Mouse (Mus musculus): ENCODE measurements around the gene Gpr39. TPM values are rescaled to one million over a fixed set of nuclear protein-coding genes. Genes with fewer than 3 reads are reported as not detected.

Gpr39 gene
- polyA plus RNA-seq, 1 experiment, result not detected

DNA sequence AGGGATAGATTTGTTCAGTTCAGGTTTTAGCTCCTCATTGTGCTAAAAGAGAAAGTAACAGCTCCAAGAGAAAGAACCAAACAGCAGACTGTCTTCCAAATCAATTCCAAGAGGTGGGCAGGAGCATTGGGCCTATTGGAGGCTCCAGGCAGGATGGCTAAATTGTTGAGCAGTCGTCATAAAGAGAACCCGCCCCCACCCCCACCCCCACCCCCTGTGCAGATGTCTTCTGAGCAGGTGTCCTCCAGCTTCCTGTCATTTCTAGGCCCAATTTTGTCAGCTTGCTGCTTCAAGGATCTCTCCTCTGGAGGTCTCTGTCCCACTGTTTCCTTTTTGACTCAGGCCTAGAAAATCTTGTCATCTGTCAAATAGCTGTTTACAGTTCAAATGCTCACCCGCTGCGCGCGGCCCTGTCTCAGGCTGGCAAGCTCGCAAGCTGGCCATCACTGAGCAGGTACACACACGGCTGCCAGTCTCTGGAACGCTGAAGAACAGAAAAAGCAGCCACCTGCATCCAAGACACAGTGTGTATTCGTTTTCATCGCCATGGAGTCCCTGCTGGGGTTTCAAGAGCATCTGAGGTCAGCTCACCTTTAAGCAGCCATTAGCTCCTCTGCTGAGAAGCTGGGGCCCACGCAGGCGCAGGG lies 163.1 kb downstream of the Gpr39 start:
- no peak for TF ChIP-seq GATA1 (IDR thresholded peaks at IDR 0.05; ENCODE audit: low read length)

DNA sequence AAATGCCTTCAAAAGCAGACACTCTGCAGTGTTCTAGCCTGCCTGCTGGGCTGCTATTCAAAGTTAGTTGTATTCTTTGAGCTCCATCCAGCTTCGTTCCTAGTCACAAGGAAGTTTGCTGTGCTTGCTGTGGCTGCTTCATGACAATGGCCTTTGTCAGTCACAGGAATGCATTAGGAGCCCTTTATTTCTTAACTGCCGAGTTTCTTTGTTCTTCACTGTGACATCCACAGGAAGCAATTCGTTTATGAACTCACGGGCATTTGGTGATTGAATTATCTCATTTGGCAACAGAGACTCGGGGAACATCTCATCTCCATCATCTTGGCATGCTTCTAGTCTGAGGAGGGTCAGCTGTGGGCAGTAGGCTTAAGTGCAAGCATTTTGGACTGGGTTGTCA lies 177.9 kb downstream of the Gpr39 start:
- TF ChIP-seq GATA1 (IDR thresholded peaks at IDR 0.05; ENCODE audit: low read length), result no peak

DNA sequence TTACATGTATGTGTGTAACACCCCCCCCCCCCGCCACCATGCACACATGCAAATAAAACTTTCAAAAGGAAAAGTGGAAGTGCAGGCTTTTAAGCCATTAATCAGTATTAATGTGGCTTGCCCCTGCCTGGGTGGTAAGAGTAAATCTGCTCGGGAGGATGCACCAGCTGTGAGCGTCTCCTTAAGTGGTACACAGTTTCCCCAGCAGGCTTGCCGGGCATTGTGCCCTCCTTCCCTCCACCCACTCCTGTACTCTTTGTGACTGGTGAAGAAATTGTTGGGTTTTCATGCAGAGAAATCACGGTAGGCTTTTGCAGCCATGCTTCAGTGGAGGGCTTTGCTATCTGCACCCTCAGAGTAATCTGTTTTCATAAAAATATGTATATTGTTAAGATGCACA lies 181.8 kb downstream of the Gpr39 start:
- no peak for TF ChIP-seq GATA1 (IDR thresholded peaks at IDR 0.05; ENCODE audit: low read length)

DNA sequence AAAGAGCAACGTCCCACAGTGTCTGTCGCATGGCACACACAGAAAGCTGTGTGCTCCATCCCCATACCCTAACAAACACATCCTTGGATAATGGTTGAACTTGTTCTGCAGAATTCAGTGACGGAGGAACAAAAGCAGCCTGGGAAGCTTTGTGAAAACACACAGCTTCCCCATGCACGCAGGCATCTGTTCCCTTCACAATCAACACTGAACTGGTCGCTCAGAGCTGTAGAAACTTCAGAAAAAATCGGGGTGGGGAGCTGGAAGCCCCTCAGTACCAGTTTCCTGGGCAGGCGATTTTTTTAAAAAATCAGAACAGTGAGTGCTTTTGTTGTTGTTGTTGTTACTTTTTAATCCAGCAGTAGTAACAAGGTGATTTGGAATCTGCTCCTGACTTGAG lies 193.3 kb downstream of the Gpr39 start:
- TF ChIP-seq GATA1 (IDR thresholded peaks at IDR 0.05; ENCODE audit: low read length), result no peak

DNA sequence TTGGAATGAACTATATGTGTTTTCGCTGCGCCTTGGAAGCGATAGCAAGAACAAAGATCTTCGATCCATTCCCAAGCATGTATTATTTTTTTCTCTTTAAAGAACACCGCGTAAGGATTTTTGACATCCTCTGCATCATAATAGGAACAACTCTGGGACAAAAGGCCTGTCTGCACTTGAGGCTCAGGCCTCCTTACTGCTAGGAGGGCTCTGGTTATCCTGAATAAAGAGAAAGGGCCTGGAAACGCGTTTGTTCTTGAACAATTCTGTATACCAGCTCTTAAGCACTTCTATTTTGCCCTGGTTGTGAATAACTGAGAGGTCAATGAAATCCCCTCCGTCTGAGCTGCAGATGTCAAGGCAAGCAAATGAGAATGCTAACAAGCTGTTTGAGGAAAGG lies 216.4 kb downstream of the Gpr39 start:
- no peak for TF ChIP-seq GATA1 (IDR thresholded peaks at IDR 0.05; ENCODE audit: low read length)

DNA sequence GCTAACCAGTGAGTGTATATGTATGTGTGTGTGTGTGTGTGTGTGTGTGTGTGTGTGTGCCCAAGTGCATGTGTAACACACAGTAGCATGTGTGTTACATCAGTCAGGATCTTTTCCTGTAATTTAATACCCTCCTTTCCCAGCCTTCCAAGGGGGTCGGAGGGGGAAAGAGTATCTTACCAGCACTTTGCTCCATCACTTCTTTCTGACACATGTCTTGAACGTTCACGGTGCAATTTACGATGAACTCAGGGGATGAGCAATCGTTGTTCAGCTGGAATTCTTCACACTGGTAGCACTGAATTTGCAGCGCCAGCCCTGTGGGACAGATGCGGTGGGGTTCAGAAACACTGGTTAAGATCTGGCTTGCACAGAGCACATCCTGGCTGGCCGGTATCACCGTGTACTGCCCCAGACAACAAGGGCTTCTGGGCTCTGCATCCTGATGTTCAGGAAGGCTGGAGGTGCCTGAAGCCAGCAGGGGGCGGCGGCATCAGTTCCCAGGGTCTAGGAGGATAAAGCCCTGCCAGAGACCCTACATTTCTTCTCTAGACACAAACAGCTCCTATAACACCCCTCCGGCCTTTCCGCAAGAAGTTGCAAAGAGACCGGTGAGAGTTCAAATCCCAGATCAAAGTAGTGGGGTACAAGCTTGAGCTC lies 233.5 kb downstream of the Gpr39 start:
- TF ChIP-seq GATA1 (IDR thresholded peaks at IDR 0.05; ENCODE audit: low read length), result no peak

DNA sequence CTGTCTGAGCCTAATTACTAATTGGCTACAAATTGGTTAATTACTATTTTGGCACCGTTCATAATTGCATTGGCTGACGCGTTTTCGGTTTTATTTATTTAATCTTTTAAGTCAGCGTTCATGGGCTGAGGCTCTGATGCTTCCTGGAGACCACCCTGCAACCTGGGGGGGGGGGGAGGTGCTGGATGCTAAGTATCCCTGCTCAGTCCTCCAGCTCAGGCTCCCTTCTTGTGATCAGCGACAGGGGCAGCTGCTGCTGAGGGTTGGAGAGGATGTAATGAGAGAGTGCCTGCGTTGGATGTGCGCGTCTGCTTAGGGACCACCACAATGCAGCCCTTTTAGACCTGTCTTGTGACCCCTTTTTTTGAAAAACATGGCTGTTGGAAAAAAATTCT lies 234.1 kb downstream of the Gpr39 start:
- no peak for TF ChIP-seq GATA1 (IDR thresholded peaks at IDR 0.05; ENCODE audit: low read length)

DNA sequence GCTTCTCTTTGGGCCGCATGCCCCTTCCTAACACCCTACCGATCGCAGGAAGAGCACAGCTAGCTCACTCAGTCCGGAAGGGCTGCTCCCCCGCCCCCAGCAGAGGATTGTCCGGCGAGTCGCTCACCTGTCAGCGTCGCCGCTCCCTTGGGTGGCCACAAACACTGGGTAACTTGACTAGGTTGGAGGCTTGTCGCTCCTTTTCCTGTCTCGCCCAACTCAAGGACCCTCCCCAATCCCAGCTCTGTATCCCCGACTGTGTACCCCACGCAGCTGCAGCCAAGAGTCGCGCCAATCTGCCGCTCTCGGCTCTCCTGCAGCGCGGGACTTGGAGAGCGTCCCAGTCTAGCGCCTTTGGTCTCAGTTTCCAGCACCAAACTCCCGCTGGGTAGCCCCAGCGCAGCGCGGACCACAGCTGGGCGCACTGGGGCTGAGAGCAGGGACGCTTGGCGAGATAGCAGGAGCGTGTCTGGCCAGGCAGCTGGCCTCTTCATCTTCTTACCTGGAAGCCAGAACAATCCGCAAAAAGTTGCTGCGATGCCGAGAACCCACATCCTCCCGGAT lies 234.6 kb downstream of the Gpr39 start:
- TF ChIP-seq GATA1 (IDR thresholded peaks at IDR 0.05; ENCODE audit: low read length), result no peak

DNA sequence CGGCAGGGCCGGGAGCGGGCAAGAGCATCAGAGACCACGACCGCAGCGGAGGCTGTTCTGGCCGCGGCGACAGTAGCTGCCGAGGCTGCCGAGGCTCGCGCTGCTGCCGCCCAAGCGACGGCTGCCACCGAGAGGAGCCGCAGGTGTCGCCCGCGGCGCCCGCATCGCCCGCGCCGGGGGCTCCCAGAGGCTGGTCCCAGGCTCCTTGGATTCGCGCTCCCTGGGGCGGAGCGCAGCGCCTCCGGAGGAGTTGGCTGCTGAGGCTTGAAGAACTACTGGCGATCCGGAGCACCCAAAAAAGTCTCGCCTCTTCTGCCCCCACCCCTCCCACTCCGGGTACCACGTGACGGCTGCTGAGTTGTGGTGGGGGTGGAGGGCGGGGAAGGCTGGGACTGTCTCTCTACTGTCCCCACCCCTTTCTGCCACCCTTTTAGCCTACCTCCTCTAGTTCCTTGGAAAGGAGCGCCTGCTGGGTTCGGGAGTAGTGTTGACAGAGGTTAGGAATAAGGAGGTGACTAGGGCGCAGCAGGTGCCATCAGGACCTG lies 235.2 kb downstream of the Gpr39 start:
- TF ChIP-seq GATA1 (IDR thresholded peaks at IDR 0.05; ENCODE audit: low read length), result no peak

DNA sequence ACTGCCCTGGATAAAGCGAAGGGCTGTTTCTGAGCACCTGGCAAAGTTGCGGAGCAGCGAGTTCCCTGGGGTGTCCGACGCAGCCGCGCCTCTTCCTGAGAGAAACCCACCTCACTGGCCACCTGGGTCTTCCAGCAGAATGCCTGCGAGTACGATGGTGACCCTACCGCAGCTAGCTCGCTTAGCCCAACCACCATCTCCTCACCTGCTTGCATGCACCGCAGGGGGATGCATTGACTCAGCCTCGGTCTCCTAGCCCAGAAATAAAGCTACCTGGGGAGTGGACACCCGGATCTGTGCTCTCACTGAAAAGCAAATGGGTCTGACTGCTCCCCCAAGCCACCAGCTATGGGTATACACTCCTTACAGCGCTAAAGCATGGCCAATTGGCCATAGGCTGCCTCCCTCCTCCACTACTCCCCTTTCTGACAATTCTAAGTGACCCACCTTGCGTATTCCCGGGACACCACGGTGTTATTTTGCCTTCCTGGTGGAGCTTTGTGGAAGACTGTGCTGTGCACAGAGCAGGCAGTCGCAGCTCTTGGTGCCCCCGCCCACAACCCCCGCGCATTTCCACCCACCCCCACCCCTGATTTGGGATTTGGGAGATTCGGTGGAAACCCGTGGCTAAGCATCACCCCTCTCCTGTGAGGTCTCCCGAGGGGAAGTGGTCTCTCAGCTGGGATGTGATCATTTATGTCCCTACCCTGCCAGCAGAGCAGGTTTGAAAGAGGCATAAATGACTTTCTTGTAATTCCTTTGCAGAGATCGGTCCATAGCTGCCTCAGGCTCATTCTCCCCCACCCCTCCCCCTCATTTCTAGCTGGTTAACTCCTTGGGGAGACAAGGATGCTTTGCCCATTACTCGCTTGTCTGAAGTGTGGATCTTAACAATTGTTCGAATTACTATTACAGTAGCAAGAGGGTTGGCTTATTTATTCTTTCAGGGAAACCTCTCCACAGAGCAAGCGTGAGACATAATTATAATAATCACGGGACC lies 236.1 kb downstream of the Gpr39 start, which contains the start of gene Lypd1:
Gene Lypd1, minus strand, starts transcription at position 501 of the 1,000 bp plus-strand sequence.
- no peak for TF ChIP-seq GATA1 (IDR thresholded peaks at IDR 0.05; ENCODE audit: low read length)

DNA sequence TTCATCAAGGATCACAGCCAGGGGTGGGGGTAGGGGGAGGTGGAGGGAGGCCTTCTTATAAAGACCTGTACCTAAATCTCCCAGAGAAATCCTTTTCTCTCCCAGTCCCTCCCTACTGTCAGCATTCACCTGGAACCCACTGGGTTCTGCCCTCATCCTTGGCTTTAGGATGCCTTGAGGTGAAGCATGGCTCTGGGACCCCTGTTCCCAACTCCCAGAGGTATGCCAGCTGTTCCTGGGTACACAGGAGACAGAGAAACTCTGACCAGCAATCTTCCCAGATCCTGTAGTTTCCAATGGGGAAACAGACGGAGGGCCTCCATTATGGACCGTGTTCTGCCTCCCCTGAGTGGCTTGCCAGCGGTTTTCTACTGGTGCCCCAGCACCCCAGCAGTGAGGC lies 243.9 kb downstream of the Gpr39 start:
- no peak for TF ChIP-seq GATA1 (IDR thresholded peaks at IDR 0.05; ENCODE audit: low read length)

DNA sequence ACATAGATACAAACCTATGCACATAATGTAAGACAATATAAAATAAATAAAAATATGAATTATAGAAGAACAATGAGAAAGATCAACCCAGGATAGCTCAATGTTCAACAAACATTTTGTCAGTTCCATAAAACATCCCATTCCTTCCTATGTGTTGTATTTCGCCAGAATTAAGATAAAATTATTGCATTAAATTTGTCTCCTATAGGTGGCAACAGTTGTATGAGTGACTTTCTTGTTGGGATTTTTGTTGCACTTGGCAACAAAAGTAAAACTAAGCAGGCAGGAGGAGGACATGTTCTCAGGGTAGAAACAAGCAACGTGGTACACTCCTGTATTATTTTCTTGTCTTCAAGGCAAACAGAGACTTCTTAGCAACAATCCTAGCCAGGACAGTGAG lies 246.3 kb downstream of the Gpr39 start:
- TF ChIP-seq GATA1 (IDR thresholded peaks at IDR 0.05; ENCODE audit: low read length), result no peak

Other genes starting within 250 kb of the Gpr39 start
- gene Actr3, start 241.3 kb upstream of the Gpr39 start, polyA plus RNA-seq (2012), result 216 and 312 TPM in 2 replicates
- 0.61 and 1.1 TPM in 2 replicates for gene Slc35f5, start 116.4 kb upstream of the Gpr39 start, polyA plus RNA-seq (2012)
- 0.05 TPM in 1 of 2 replicates, not detected in the other for gene Lypd1, start 236.1 kb downstream of the Gpr39 start, polyA plus RNA-seq (2012)